27 mouse cellular contexts compared by ENCODE assay signal in the genomic region with DNA sequence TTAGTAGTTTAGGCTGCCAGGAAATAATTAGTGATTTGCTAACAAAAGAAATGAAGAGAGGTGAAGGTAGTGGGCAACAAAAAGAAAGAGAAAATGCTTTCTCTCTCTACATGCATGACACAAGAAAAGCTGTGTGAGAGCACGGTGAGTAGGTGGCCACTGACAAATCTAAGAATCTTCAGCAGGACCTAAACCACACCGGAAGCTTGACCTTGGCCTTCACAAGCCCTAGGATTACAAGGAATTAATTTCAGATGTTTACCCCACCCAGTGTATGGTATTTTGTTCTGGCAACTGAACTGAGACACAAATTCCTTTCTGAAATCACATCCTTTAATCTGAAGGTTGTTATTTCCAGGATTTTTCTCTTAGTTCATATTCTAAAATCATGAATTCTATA.
"Had no signal": no experiment of that assay in that cellular context is flagged by ENCODE, and none has a peak within 500 bp of the region (broad histone marks: within the 10 kb centered on the region; RNA-seq: fewer than 3 reads in every experiment).

No protein-coding gene starts in this region.

- H3K36me3 ChIP-seq: embryonic facial prominence, embryonic 10.5 days; embryonic facial prominence, embryonic 12.5 days; embryonic facial prominence, embryonic 13.5 days; embryonic facial prominence, embryonic 15.5 days; forebrain, embryonic 10.5 days; forebrain, embryonic 12.5 days; forebrain, embryonic 15.5 days had no signal

- H3K4me3 ChIP-seq: embryonic facial prominence, embryonic 10.5 days; embryonic facial prominence, embryonic 12.5 days; embryonic facial prominence, embryonic 13.5 days; embryonic facial prominence, embryonic 15.5 days; erythroblast, embryonic 14.5 days; forebrain, embryonic 10.5 days; forebrain, embryonic 12.5 days; forebrain, embryonic 13.5 days; forebrain, embryonic 15.5 days; gastrocnemius, adult 2 months; heart, adult 2 months had no signal

- DNase-seq: cerebellum, adult 8-10 months; cerebellum, adult 9-10 months; cerebellum, adult 9-11 months; cerebellum, postnatal 10 days; cerebellum, postnatal 14 days; cerebellum, postnatal 25 days; cerebellum, postnatal 36 days; embryo, embryonic 11 days; forebrain, postnatal 0 days; gastrocnemius, adult 2 months; gastrocnemius, postnatal 10 days; gastrocnemius, postnatal 14 days; gastrocnemius, postnatal 25 days; gastrocnemius, postnatal 36 days; heart, adult 18-20 months; heart, adult 2 months had no signal

- ATAC-seq: forebrain, embryonic 13.5 days; forebrain, embryonic 14.5 days; forebrain, embryonic 15.5 days; forebrain, embryonic 16.5 days; forebrain, postnatal 0 days had no signal

- H3K27ac ChIP-seq: embryonic facial prominence, embryonic 10.5 days; embryonic facial prominence, embryonic 12.5 days; embryonic facial prominence, embryonic 13.5 days; embryonic facial prominence, embryonic 15.5 days; forebrain, embryonic 10.5 days; forebrain, embryonic 12.5 days; forebrain, embryonic 13.5 days; forebrain, embryonic 15.5 days; gastrocnemius, adult 2 months; heart, adult 2 months had no signal

- H3K4me2 ChIP-seq: embryonic facial prominence, embryonic 12.5 days; embryonic facial prominence, embryonic 13.5 days; embryonic facial prominence, embryonic 15.5 days; forebrain, embryonic 12.5 days; forebrain, embryonic 13.5 days; forebrain, embryonic 15.5 days had no signal

- H3K9ac ChIP-seq: embryonic facial prominence, embryonic 12.5 days; embryonic facial prominence, embryonic 13.5 days; embryonic facial prominence, embryonic 15.5 days; forebrain, embryonic 12.5 days; forebrain, embryonic 13.5 days; forebrain, embryonic 15.5 days; forebrain, postnatal 0 days had no signal

- H3K9me3 ChIP-seq: embryonic facial prominence, embryonic 10.5 days; embryonic facial prominence, embryonic 12.5 days; embryonic facial prominence, embryonic 13.5 days; embryonic facial prominence, embryonic 15.5 days; forebrain, embryonic 10.5 days; forebrain, embryonic 12.5 days; forebrain, embryonic 13.5 days; forebrain, embryonic 15.5 days had no signal

- H3K27me3 ChIP-seq: embryonic facial prominence, embryonic 12.5 days; embryonic facial prominence, embryonic 13.5 days; embryonic facial prominence, embryonic 15.5 days; forebrain, embryonic 12.5 days; forebrain, embryonic 13.5 days; forebrain, embryonic 15.5 days had no signal

- H3K4me1 ChIP-seq: embryonic facial prominence, embryonic 10.5 days; embryonic facial prominence, embryonic 12.5 days; embryonic facial prominence, embryonic 13.5 days; embryonic facial prominence, embryonic 15.5 days; forebrain, embryonic 10.5 days; forebrain, embryonic 12.5 days; forebrain, embryonic 13.5 days; forebrain, embryonic 15.5 days had no signal
